Comparison of ENCODE assay signal across 24 mouse cellular contexts in the genomic region with DNA sequence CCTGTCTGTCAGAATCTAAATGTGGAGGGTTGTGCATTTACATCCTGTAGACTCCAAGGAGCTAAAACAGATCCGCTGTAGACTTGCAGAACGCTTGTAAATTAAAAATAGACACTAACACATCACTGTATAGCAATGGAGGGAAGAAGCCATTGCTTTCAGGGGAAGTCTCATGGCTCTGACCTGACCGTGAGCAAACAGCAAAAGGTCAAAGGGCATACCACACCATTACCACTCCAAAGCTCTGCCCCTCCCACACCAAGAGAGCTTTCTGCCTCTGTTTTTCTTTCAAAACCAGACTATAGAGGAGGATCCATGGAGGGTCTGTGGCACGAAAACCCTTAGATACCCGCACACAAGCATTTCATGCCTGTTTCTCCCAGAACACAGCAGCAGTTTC. TPM values are rescaled to one million over a fixed set of nuclear protein-coding genes. Genes with fewer than 3 reads are reported as not detected.
A peak's percentile ranks its signal among the peaks of the same experiment; 100 is the strongest.
DNase-seq lines count a peak whose midpoint lies in the region; ATAC-seq lines count a peak whose summit lies in the region.
"Had no signal": no experiment of that assay in that cellular context is flagged by ENCODE, and none has a peak within 500 bp of the region (broad histone marks: within the 10 kb centered on the region; RNA-seq: fewer than 3 reads in every experiment).

No protein-coding gene starts in this region.

- 0 out of 2 replicates have a peak overlapping the region, but pooled peaks have one; percentile 13 for H3K27ac ChIP-seq in hindbrain, embryonic 10.5 days
- no peak overlapping the region for H3K27ac ChIP-seq in hindbrain, embryonic 12.5 days
- H3K27ac ChIP-seq: embryonic facial prominence, embryonic 15.5 days; forebrain, embryonic 12.5 days; gastrocnemius, adult 2 months; hindbrain, embryonic 14.5 days; intestine, embryonic 15.5 days had no signal

- H3K36me3 ChIP-seq in hindbrain, embryonic 10.5 days, result no peaks in the 10 kb centered on the region
- no peaks in the 10 kb centered on the region for H3K36me3 ChIP-seq in hindbrain, embryonic 12.5 days
- H3K36me3 ChIP-seq: embryonic facial prominence, embryonic 15.5 days; forebrain, embryonic 12.5 days; G1E; heart, embryonic 12.5 days; intestine, embryonic 15.5 days had no signal

- H3K9ac ChIP-seq in hindbrain, embryonic 12.5 days, result no peak overlapping the region
- H3K9ac ChIP-seq: embryonic facial prominence, embryonic 15.5 days; forebrain, embryonic 12.5 days; heart, embryonic 12.5 days; hindbrain, embryonic 14.5 days; intestine, embryonic 15.5 days had no signal

- WGBS in hindbrain, embryonic 10.5 days, result 46% methylated on average over 5 of the region's 5 CpGs
- WGBS in hindbrain, embryonic 12.5 days, result 50% methylated on average over 5 of the region's 5 CpGs

- H3K4me1 ChIP-seq in hindbrain, embryonic 10.5 days (replicated peaks), result peaks cover 15% of the 10 kb centered on the region
- H3K4me1 ChIP-seq in hindbrain, embryonic 12.5 days, result peaks cover 2% of the 10 kb centered on the region; the same call in 1 of the 2 replicates
- H3K4me1 ChIP-seq: forebrain, embryonic 12.5 days had no signal

- H3K4me3 ChIP-seq in hindbrain, embryonic 10.5 days, result no peak overlapping the region
- no peak overlapping the region for H3K4me3 ChIP-seq in hindbrain, embryonic 12.5 days
- H3K4me3 ChIP-seq: embryonic facial prominence, embryonic 15.5 days; forebrain, embryonic 12.5 days; gastrocnemius, adult 2 months; heart, embryonic 12.5 days; intestine, embryonic 15.5 days had no signal

- ATAC-seq in hindbrain, embryonic 12.5 days (ENCODE audit: low FRiP score), result no peak
- ATAC-seq: forebrain, embryonic 16.5 days; intestine, embryonic 15.5 days had no signal

- H3K9me3 ChIP-seq in hindbrain, embryonic 10.5 days, result no peaks in the 10 kb centered on the region
- no peaks in the 10 kb centered on the region for H3K9me3 ChIP-seq in hindbrain, embryonic 12.5 days (replicated peaks)
- H3K9me3 ChIP-seq: embryonic facial prominence, embryonic 15.5 days; forebrain, embryonic 12.5 days; intestine, embryonic 15.5 days had no signal

- no peak overlapping the region for H3K4me2 ChIP-seq in hindbrain, embryonic 12.5 days (replicated peaks)
- H3K4me2 ChIP-seq: embryonic facial prominence, embryonic 15.5 days; forebrain, embryonic 12.5 days; heart, embryonic 12.5 days; hindbrain, embryonic 14.5 days; intestine, embryonic 15.5 days had no signal

- DNase-seq in hindbrain, embryonic 10.5 days (ENCODE audit: low spot score), result no peak
- DNase-seq in 416B (ENCODE audit: low read depth), result peak; percentile 51
- DNase-seq in embryo, embryonic 10.5 days (ENCODE audit: low spot score), result peak; percentile 38
- DNase-seq in yolk sac, embryonic 10.5 days (ENCODE audit: low spot score), result peak; percentile 57
- no peak for DNase-seq in spleen, postnatal 4 days (ENCODE audit: low spot score in 2 of 2)
- DNase-seq in spleen, adult 18-20 months, result no peak
- DNase-seq: adrenal gland, adult 8-10 months; adrenal gland, postnatal 36 days; B cell, adult 2 months; cerebellum, adult 11 months; cerebellum, adult 8-10 months; cerebellum, postnatal 14 days; gastrocnemius, adult 2 months; gastrocnemius, postnatal 25 days; heart, postnatal 4 days had no signal

- no peaks in the 10 kb centered on the region for H3K27me3 ChIP-seq in hindbrain, embryonic 10.5 days (ENCODE audit: insufficient read depth, poor library complexity, severe bottlenecking)
- no peaks in the 10 kb centered on the region for H3K27me3 ChIP-seq in hindbrain, embryonic 12.5 days
- H3K27me3 ChIP-seq: embryonic facial prominence, embryonic 15.5 days; forebrain, embryonic 12.5 days; heart, embryonic 12.5 days; intestine, embryonic 15.5 days had no signal

RNA-seq across cellular contexts. Expression of gene Sspn, which starts 41.9 kb away (rescaled TPM):
- 1.6 and 1.8 TPM in 2 replicates for polyA plus RNA-seq in hindbrain, embryonic 10.5 days (2016; fragmentation: Nextera tagmentation; extraction: Ambion mirVana)
- 6.2 and 7.8 TPM in 2 replicates for polyA plus RNA-seq in hindbrain, embryonic 12.5 days (2016; fragmentation: Nextera tagmentation; extraction: Ambion mirVana)
- polyA plus RNA-seq: CD4-positive, CD25-positive, alpha-beta regulatory T cell, adult 4 months; G1E had no signal

Comparison
In these comparisons a context has a peak if more than half of its experiments do, and no peak if none do; other contexts are left out.
1. DNase-seq: peak in 416B (single experiment), embryo, embryonic 10.5 days (single experiment) and yolk sac, embryonic 10.5 days (single experiment); none in hindbrain, embryonic 10.5 days (single experiment), spleen, postnatal 4 days (0 of 2) and spleen, adult 18-20 months (0 of 2).